Mouse (Mus musculus): Measurements from ENCODE around the gene 2410015M20Rik. TPM values are rescaled to one million over a fixed set of nuclear protein-coding genes. Genes with fewer than 3 reads are reported as not detected.

The 2410015M20Rik gene
- total RNA-seq, 2 experiments from 2014 or later: 143 to 147 TPM

GRCm38 (mm10) chr17:56572939-56573338 is 36.6 kb downstream of the 2410015M20Rik start:
- no peak for DNase-seq (ENCODE audit: low spot score in 2 of 2)

- DNase-seq (ENCODE audit: low spot score in 2 of 2): no peak
Observed at GRCm38 (mm10) chr17:56572154-56572553, 37.4 kb downstream of the 2410015M20Rik start.

- no peak for DNase-seq (ENCODE audit: low spot score in 2 of 2)
Observed at GRCm38 (mm10) chr17:56570287-56570686, 39.3 kb downstream of the 2410015M20Rik start.

GRCm38 (mm10) chr17:56567370-56567769 is 42.2 kb downstream of the 2410015M20Rik start:
- DNase-seq (ENCODE audit: low spot score in 2 of 2): no peak

- no peak for DNase-seq (ENCODE audit: low spot score in 2 of 2)
Observed at GRCm38 (mm10) chr17:56566918-56567317, 42.7 kb downstream of the 2410015M20Rik start.

- no peak for DNase-seq (ENCODE audit: low spot score in 2 of 2)
Observed at GRCm38 (mm10) chr17:56566293-56566692, 43.3 kb downstream of the 2410015M20Rik start.

GRCm38 (mm10) chr17:56561866-56562265 is 47.7 kb downstream of the 2410015M20Rik start:
- no peak for DNase-seq (ENCODE audit: low spot score in 2 of 2)

GRCm38 (mm10) chr17:56560131-56560530 is 49.4 kb downstream of the 2410015M20Rik start:
- no peak for DNase-seq (ENCODE audit: low spot score in 2 of 2)

GRCm38 (mm10) chr17:56559386-56559785 is 50.2 kb downstream of the 2410015M20Rik start:
- no peak for DNase-seq (ENCODE audit: low spot score in 2 of 2)

GRCm38 (mm10) chr17:56558448-56558847 is 51.1 kb downstream of the 2410015M20Rik start:
- DNase-seq (ENCODE audit: low spot score in 2 of 2): peak; percentile 49 to 78

Other genes starting within 250 kb of the 2410015M20Rik start
- 100 to 1,000 TPM; 608 to 624 TPM for gene Ptprs, start 133.3 kb downstream of the 2410015M20Rik start, total RNA-seq (2021)
- gene Znrf4, start 97.3 kb downstream of the 2410015M20Rik start, total RNA-seq (2021): not detected
- gene Gm20219, start 55.4 kb downstream of the 2410015M20Rik start, total RNA-seq (2021): 1 to 10 TPM; 2.6 to 4.0 TPM
- 100 to 1,000 TPM; 116 to 133 TPM for gene Safb2, start 25.2 kb downstream of the 2410015M20Rik start, total RNA-seq (2021)
- 100 to 1,000 TPM; 162 to 163 TPM for gene Safb, start 24.9 kb downstream of the 2410015M20Rik start, total RNA-seq (2021)
- gene Rpl36, start 3.6 kb upstream of the 2410015M20Rik start, total RNA-seq (2021): 100 to 1,000 TPM; 414 to 418 TPM
- 10 to 100 TPM; 60.1 to 61.6 TPM for gene Lonp1, start 17.1 kb upstream of the 2410015M20Rik start, total RNA-seq (2021)
- gene Catsperd, start 18.4 kb upstream of the 2410015M20Rik start, total RNA-seq (2021): 1 to 10 TPM; 1.1 to 1.3 TPM
- gene Ranbp3, start 63.5 kb upstream of the 2410015M20Rik start, total RNA-seq (2021): 10 to 100 TPM; 87.2 to 89.0 TPM
- 100 to 1,000 TPM; 213 to 228 TPM for gene Ndufa11, start 108.0 kb upstream of the 2410015M20Rik start, total RNA-seq (2021)
- 10 to 100 TPM in 1 of 2 experiments, 1 to 10 TPM in 1; 9.6 to 10.2 TPM for gene Vmac, start 108.3 kb upstream of the 2410015M20Rik start, total RNA-seq (2021)
- 1 to 10 TPM; 1.6 to 3.4 TPM for gene Nrtn, start 147.8 kb upstream of the 2410015M20Rik start, total RNA-seq (2021)
- 10 to 100 TPM; 63.4 to 68.8 TPM for gene Dus3l, start 155.0 kb upstream of the 2410015M20Rik start, total RNA-seq (2021)
- 1 to 10 TPM in 1 of 2 experiments, under 1 TPM in 1; 0.99 to 1.2 TPM for gene Prr22, start 160.5 kb upstream of the 2410015M20Rik start, total RNA-seq (2021)
- gene Rfx2, start 221.2 kb upstream of the 2410015M20Rik start, total RNA-seq (2021): 1 to 10 TPM; 4.8 to 5.7 TPM